Mouse (Mus musculus) spleen, adult 2 months (tissue): ENCODE data around the gene Sobp. TPM values are rescaled to one million over a fixed set of nuclear protein-coding genes. Genes with fewer than 3 reads are reported as not detected.

Experiments used
- DNase-seq, 2 experiments: peaks; one replicate each; pipeline versions ENCODE4 v3.0.0 to v3.0.0-alpha.2; 2012 to 2021; ENCODE audit warnings: low spot score in 2 of 2, low read depth in 1 of 2
- H3K27ac ChIP-seq: fragments of 200-500 bp; 2 replicates; pipeline ENCODE4 v1.5.1; 2012; ENCODE audit warnings: low read length, inconsistent platforms; ENCODE audit not compliant: insufficient read depth
- H3K27me3 ChIP-seq: fragments of 200-500 bp; 2 replicates; pipeline ENCODE4 v1.6.1; 2012; ENCODE audit warnings: mild to moderate bottlenecking, moderate library complexity, low read length, inconsistent platforms; ENCODE audit not compliant: control insufficient read depth, insufficient read depth
- H3K36me3 ChIP-seq: fragments of 200-500 bp; 2 replicates; pipeline ENCODE4 v1.6.1; 2012; ENCODE audit warnings: mild to moderate bottlenecking, low read length, inconsistent platforms; ENCODE audit not compliant: control insufficient read depth, insufficient read depth
- H3K4me1 ChIP-seq: fragments of 200-500 bp; 2 replicates; pipeline ENCODE4 v1.6.1; 2011; ENCODE audit warnings: inconsistent platforms; ENCODE audit not compliant: control insufficient read depth, insufficient read depth, insufficient read length
- H3K4me3 ChIP-seq: fragments of 200-500 bp; 2 replicates; pipeline ENCODE4 v1.5.1; 2011; ENCODE audit warnings: mild to moderate bottlenecking, inconsistent platforms; ENCODE audit not compliant: insufficient read depth, insufficient read length; ENCODE audit errors: extremely low read depth
- CTCF ChIP-seq: fragments of 200-500 bp; IDR thresholded peaks from 2 replicates; pipeline ENCODE4 v1.5.1; 2011; ENCODE audit warnings: mild to moderate bottlenecking, inconsistent platforms; ENCODE audit not compliant: insufficient read depth, insufficient read length, insufficient replicate concordance; ENCODE audit errors: extremely low read depth
- POLR2A ChIP-seq: fragments of 200-500 bp; IDR thresholded peaks from 2 replicates; pipeline ENCODE4 v1.6.1; 2011; ENCODE audit warnings: low read depth, low read length, inconsistent platforms
- WGBS: fragments of 180-500 bp; shearing (Covaris S2); methylation state at CpG from one replicate; pipeline ENCODE4 v1.1.7; 2018; 5-methylcytosine and 5-hydroxymethylcytosine counted together
- polyA plus RNA-seq: library from polyadenylated mRNA; depleted of rRNA; stranded (reverse); fragments of >200 nt; gene quantifications from 2 replicates; pipeline ENCODE4 v1.2.3, GENCODE M21; 2012

The Sobp gene
- polyA plus RNA-seq, 1 experiment = 0.02 TPM

DNA sequence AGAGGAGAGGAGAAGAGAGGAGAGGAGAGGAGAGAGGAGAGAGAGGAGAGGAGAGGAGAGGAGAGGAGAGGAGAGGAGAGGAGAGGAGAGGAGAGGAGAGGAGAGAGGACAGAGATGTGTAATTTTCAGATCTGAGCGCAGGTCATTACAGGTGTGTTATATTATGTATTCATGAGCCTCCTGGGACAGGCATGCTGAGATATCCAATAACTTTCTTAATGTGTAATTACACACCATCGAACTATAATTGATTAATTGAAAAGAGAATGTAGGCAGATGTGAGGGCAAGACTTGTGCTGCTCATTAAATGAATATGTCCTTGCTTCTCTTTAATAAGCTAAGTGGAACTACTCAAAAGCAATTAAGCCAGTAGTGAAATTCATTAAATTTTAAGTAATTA lies 118.9 kb downstream of the Sobp start:
- TF ChIP-seq CTCF (no peak), POLR2A (no peak)
- Histone ChIP-seq H3K4me1 (no peaks in the 10 kb centered on the region), H3K4me3 (no peak overlapping the region), H3K27me3 (no peaks in the 10 kb centered on the region), H3K36me3 (no peaks in the 10 kb centered on the region), H3K27ac (no peak overlapping the region)
- WGBS = 92% methylated on average over 2 of the region's 2 CpGs
- no peak for DNase-seq

- DNase-seq = no peak
These were observed 119.6 kb downstream of the Sobp start for GRCm38 (mm10) chr10:43054776-43055175.

GRCm38 (mm10) chr10:43053861-43054560 lies 120.3 kb downstream of the Sobp start:
- Histone ChIP-seq H3K4me3 (no peak overlapping the region), H3K4me1 (no peaks in the 10 kb centered on the region), H3K27ac (no peak overlapping the region), H3K36me3 (no peaks in the 10 kb centered on the region), H3K27me3 (no peaks in the 10 kb centered on the region)
- DNase-seq = no peak
- WGBS = 78% methylated on average over 10 of the region's 10 CpGs
- TF ChIP-seq CTCF (no peak), POLR2A (no peak)

More at GRCm38 (mm10) chr10:43054776-43055175, 119.6 kb downstream of the Sobp start:
- no peaks in the 10 kb centered on the region for H3K27me3 ChIP-seq
- WGBS = 80% methylated on average over 8 of the region's 8 CpGs
- H3K4me1 ChIP-seq = no peaks in the 10 kb centered on the region
- no peak overlapping the region for H3K4me3 ChIP-seq
- no peak overlapping the region for H3K27ac ChIP-seq
- no peaks in the 10 kb centered on the region for H3K36me3 ChIP-seq
- TF ChIP-seq POLR2A = no peak
- no peak for TF ChIP-seq CTCF

GRCm38 (mm10) chr10:43052462-43052861 lies 121.9 kb downstream of the Sobp start:
- H3K4me3 ChIP-seq = no peak overlapping the region
- H3K27me3 ChIP-seq = no peaks in the 10 kb centered on the region
- no peaks in the 10 kb centered on the region for H3K36me3 ChIP-seq
- H3K4me1 ChIP-seq = no peaks in the 10 kb centered on the region
- TF ChIP-seq CTCF = no peak
- no peak for TF ChIP-seq POLR2A
- 60% methylated on average over 5 of the region's 5 CpGs for WGBS
- DNase-seq = no peak
- H3K27ac ChIP-seq = no peak overlapping the region

DNA sequence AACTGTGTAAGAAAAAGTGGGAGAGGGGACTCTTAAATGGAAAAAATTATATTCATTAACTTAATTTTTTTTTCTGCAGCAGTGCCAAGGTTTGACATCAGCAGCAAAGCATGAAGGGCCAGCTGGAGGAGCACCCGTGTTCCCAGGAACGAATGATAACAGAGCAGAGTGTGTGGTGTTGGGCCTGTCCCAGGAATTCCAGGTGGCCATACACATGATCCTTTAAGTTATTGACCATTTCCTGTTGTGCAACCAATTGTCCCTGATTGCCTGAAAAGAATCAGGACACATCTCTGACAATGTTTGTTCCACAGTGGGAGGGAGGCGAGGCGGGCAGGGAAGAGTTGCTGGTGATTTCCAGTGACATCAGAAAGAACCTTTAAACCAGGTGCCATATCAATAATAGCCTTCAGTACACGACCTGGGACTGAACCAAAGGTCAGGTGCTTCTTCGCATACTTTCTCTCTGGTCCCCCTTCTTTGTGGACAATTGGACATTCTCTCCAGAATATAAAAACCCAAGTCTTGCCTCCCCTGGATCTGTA lies 126.5 kb downstream of the Sobp start:
- Histone ChIP-seq H3K4me1 (no peaks in the 10 kb centered on the region), H3K27me3 (no peaks in the 10 kb centered on the region), H3K4me3 (no peak overlapping the region), H3K27ac (no peak overlapping the region), H3K36me3 (no peaks in the 10 kb centered on the region)
- no peak for DNase-seq
- 82% methylated on average over 6 of the region's 6 CpGs for WGBS
- TF ChIP-seq POLR2A (no peak), CTCF (no peak)

GRCm38 (mm10) chr10:43043351-43044209 lies 130.8 kb downstream of the Sobp start:
- WGBS = 69% methylated on average over 7 of the region's 7 CpGs
- no peak for DNase-seq
- no peaks in the 10 kb centered on the region for H3K4me1 ChIP-seq
- no peaks in the 10 kb centered on the region for H3K27me3 ChIP-seq
- H3K4me3 ChIP-seq = no peak overlapping the region
- TF ChIP-seq CTCF (no peak), POLR2A (no peak)
- no peaks in the 10 kb centered on the region for H3K36me3 ChIP-seq
- no peak overlapping the region for H3K27ac ChIP-seq

- TF ChIP-seq POLR2A (no peak), CTCF (no peak)
- no peak for DNase-seq
- no peak overlapping the region for H3K4me3 ChIP-seq
- no peaks in the 10 kb centered on the region for H3K27me3 ChIP-seq
- no peaks in the 10 kb centered on the region for H3K36me3 ChIP-seq
- 71% methylated on average over 10 of the region's 10 CpGs for WGBS
- H3K4me1 ChIP-seq = no peaks in the 10 kb centered on the region
- no peak overlapping the region for H3K27ac ChIP-seq
These were observed 131.6 kb downstream of the Sobp start for GRCm38 (mm10) chr10:43042591-43043327.
